Mouse (Mus musculus) left cerebral cortex, postnatal 4 days (tissue): ENCODE measurements around the gene St8sia6. TPM values are rescaled to one million over a fixed set of nuclear protein-coding genes. Genes with fewer than 3 reads are reported as not detected.

Experiments
- DNase-seq: peaks from one replicate; pipeline ENCODE4 v3.0.0-alpha.2; 2022
- intact Hi-C: fragments of 180-260 bp; cut with DNase I; formaldehyde crosslinking; loops from one replicate; pipeline ENCODE4 v1.15.1; 2025
- total RNA-seq, 2 experiments: library from RNA; stranded (reverse); gene quantifications; 2 replicates each; pipeline ENCODE4 v1.2.3; 2021

The St8sia6 gene
- total RNA-seq, 2 experiments from 2014 or later: 0.87 to 0.98 TPM

DNA sequence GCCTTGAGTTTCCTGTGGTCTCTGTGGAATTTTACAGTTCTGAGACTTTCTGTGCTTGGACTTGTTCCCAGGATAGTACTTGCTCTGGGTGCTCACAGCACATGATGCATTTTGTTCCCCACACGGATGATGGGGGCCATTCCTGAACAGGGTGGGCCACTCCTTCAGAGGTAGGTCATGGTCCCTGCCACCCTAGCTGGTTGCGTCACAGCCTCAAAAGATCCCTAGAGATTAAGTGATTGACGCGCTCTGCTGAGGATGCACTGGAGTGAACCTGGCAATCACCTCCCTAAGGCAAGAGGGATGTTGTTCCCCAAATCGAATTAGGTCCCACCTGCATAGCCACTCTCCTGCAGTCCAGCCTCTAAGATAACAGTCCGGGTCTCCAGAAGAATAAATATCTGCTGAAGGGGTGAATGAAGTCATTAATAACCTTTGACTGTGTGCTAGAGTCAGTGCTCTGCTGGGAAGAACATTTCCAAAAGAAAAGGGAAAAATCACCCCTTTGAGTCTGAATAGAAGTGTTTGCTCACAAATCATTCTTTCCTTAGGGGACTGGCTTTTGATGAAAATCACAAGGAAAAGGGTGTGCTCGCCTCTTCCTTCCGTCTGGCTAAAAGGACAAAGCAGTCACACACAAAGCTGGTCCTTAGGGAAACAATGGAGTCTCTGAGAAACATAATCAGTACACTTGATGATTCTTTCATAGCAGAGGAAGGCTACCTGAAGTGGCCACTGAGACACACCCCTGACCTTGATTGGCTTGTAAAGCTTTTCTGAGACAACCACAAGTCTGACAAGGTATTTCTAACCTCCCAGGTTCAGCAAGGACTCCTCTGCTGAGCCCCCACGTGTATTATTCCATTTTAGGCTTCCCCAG lies 26.1 kb downstream of the St8sia6 start:
- no peak for DNase-seq
- intact Hi-C loops: no loop called here

DNA sequence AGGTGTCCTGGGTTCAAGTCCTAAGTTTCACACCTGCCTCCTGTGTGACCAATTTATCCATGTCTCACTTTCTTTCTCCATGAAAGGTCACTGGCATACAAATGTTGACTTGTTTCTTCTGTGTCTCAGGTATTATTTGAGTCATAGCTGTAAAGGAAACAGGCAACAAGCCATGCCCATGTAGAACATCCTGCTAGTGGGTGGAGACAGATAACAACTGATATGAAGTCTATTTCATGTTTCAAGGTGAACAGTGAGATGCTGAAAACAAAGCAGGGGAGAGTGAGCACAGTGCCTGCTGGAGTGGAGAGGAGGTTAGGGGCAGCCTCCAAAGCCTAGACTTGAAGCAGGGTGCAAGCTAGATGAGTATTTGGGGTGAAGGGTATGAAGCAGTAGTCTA lies 33.5 kb downstream of the St8sia6 start:
- intact Hi-C loops: no loop called here
- no peak for DNase-seq

DNA sequence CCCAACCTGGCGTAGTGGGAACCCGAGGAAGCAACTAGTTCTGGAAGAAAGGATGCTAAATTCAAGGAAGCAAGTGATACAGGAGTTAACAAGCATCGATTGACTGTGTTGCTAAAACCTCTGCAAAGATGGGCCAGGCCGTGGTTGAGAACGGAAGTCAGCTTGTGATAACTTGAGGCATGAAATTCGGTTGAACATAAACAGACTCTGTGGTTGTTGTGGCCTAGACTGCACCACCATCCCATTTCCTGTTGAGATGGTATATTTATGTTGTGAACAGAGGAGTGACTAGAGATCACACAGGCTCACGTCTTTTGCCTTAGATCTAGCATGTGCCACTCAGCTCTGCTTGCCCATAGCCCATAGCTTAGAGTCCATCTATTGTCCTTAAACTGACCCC lies 36.5 kb downstream of the St8sia6 start:
- intact Hi-C loops: no loop called here

DNA sequence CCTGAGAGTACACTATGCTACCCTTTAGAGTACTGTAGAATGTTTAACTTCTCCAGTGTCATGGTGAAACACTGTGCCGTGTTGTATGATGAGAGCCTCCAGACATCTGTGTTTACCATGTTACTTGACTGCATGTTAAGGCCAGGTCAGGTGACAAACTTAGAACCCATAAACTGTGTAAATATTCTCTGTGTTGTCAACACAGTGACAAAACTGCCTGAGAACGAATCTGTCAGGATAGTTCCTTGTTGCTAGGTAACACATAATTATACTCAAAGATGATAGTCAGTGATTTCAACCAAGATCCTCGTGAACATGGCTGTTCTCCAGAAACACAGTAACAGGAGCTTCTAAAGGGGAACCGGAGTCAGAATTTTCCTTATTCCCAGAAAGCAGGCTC lies 38.1 kb downstream of the St8sia6 start:
- intact Hi-C loops: no loop called here
- DNase-seq: no peak

More for the DNA sequence above, 36.5 kb downstream of the St8sia6 start:
- no peak for DNase-seq

DNA sequence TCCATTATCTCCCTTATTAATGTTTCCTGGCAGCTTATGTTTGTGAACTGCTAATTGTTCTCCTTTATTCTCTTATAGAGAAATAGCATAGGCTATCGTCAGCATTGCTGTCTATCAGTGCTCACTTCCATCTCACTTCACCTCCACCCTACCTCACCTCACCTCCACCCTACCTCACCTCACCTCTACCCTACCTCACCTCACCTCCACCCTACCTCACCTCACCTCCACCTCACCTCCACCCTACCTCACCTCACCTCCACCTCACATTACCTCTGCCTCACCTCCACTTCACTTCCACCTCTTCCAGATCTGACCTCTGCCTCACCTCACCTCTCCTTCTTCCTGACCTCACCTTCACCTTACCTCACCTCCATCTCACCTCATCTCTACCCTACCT lies 42.2 kb downstream of the St8sia6 start:
- DNase-seq: no peak
- intact Hi-C loops: no loop called here

DNA sequence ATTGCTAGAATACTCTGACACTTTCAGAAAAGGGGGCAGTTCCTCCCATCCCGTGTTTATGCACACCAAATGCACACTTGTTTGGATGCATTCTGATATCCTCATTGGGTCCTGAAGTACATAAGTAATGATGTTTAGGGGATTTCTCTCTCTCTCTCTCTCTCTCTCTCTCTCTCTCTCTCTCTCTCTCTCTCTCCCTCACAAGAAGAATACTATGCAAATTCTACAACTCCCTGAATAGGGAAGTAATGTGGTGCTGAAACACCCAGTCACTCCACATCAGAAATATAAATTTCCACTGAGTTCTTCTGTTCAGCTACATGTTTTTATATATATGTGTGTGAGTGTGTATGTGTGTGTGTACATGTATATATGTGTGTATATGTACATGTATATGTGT lies 43.1 kb downstream of the St8sia6 start:
- intact Hi-C loops: no loop called here
- no peak for DNase-seq

DNA sequence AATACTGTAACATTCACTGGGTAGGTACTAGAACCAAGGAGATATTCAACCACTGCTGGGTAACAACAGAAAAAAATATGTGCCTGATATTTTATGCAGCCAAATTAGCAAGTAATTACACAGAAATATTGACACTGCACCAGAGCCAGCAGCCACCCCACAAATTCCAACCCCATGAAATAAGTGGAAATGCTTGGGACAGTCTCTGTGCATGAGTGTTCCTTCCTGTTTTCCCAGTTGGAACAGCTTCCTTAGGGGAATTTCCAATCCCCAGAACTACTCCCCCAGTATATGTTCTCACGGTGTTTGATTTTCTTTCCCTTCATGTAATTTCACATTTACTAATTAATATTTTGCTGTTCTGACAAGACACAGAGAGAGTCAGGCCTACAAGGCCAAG lies 43.8 kb downstream of the St8sia6 start:
- no peak for DNase-seq
- intact Hi-C loops: no loop called here

DNA sequence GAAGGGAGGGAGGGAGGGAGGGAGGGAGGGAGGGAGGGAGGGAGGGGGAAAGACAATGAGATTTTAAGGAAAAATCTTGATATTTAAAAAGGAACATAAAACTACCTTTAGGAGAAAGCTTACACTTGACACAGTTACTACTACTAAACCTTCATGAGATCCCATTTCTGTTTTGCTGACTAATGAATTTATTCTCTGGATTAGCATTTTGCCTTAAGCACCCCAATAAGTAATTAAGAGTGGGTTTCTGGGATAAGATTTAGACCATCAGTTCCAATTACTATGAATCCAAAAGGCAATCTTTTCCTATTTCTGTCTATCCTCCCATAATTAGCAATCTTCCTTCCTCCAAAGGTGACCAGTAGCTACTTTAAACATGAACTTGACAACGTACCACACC lies 44.7 kb downstream of the St8sia6 start:
- intact Hi-C loops: no loop called here
- DNase-seq: no peak

DNA sequence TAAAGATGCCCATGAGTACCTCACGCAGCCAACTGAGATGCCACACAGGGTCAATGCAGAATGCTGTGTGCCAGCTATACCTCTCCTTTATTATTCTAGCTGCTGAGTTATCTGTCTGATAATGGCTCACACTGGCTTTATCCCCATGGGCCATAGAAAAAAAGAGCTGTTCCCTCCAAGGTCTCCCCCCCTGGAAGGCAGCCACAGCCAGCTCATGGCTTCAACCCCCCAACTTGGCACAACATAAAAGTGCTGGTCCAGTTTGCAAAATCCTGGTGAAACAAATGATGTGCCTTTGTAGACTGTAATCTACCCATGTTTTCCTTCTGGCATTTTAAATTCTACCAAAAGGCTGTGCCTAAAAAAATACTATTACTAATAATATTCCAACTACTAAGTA lies 46.3 kb downstream of the St8sia6 start:
- intact Hi-C loops: no loop called here
- no peak for DNase-seq

DNA sequence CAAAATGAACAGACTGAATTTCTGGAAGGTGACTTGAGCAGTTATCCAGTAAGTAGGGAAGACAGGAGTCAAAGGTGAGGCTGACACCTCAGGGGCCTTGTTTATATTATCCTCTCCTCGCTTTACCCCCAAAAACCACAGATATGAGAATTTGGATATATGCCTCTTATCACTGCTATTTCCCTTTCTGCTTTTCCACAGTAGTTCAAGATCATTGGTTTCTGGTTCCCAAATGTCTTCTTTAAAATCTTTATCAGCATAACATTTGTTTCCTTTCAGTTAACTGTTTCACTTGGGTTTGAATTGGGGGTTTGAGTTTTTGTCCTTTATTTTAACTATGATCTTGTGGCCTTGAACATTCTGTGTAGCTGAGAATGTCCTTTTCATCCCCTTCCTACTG lies 47.8 kb downstream of the St8sia6 start:
- intact Hi-C loops: no loop called here
- DNase-seq: no peak

DNA sequence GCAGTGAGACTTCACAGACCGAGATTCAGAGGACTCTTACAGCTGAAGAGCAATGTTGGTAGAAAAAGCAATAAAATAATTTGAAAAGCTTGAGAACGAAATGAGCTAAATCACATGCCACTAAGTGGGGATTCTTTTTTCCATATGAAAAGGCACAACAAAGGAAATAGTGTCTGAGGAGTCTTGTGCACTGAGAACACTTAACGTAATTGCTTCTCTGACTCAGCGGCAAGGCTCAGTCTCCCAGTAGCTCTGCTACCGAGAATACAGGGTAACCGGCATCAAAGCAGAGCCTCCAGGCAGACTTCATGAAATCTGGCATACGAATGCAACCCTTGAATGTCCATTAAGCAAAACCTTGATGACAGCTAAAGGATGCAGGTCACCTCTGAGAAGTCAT lies 55.2 kb downstream of the St8sia6 start:
- no peak for DNase-seq
- intact Hi-C loops: no loop called here

DNA sequence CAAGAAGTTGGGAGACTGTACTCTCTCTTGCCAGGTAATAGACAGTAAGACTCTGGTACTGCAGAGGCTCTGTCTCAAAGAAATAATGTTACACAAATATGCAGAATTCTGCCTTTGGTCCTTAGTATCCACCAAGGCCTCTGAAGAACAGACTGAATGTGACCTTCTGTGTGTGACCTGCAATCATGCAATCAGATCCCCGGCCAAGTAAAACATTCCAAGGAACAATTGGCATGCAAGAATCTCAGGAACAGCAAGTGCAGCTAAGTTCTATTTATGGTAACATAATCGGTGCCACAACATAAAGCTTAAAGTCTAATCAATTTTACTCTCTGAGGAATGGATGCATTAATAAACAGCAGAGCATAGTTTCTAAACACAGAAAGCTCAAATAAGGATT lies 66.0 kb downstream of the St8sia6 start:
- intact Hi-C loops: no loop called here
- DNase-seq: no peak

DNA sequence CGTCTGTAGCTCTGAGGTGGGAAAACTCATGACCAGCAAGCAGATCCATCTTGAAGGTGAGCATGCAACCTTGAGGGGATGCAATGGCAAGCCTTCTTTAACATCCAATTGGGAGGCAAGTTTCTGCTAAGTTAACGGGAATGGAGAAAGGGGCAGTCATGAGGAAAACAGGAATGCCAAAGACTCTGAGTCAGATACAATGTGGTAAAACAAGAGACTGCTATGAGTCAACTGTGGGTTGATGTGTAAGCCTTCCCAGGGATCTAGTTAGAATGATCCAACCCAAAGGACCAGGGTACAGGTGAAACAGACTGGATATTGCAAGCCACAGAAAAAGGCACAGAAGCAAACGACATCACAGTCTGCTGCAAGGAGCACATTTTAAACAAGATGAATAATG lies 68.3 kb downstream of the St8sia6 start:
- no peak for DNase-seq
- intact Hi-C loops: no loop called here

DNA sequence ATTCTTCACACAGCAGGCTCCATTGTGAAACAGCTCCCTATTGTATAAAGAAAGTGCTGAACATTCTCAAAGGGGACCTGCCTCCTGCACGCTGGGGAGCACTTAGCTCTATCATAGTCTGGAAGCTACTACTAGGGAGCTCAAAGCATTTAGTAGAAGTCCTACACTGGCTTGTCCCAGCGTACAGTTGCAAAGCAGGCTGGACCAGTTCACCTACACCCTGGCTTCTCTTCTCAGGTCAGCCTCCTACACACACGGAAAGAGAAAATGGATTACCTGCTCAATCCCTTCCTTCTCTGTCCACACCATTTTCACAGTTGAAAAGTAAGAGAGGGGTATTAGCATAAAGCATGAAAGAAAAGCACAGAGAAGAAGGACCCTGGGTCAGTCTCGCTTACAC lies 71.6 kb downstream of the St8sia6 start:
- DNase-seq: no peak
- intact Hi-C loops: no loop called here

DNA sequence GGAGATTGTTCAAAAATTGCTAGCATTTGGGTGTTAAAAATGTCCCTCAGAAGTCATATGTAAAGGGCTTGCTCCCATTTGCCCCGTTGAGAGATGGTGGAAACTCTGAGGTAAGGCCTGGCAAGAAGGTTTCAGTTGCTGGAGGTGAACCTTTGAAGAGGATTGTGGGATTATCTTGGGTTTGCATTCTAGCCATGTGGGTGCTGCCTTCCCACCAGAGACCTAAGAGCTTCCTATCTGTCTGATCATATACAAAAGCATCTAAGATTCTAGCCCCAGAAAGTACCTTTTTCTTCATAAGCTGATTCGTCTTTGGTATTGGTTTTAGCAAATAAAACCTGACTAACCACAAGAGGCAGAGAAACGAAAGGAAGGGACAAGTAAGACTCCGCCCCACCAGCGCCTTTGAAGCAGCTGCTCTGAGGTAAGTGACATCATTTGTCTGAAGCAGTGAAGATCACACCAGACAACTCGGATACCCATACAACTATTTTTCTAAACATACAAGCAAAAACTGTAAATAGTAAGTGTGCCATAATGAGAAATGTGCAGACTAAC lies 75.2 kb downstream of the St8sia6 start:
- no peak for DNase-seq
- intact Hi-C loops: no loop called here

DNA sequence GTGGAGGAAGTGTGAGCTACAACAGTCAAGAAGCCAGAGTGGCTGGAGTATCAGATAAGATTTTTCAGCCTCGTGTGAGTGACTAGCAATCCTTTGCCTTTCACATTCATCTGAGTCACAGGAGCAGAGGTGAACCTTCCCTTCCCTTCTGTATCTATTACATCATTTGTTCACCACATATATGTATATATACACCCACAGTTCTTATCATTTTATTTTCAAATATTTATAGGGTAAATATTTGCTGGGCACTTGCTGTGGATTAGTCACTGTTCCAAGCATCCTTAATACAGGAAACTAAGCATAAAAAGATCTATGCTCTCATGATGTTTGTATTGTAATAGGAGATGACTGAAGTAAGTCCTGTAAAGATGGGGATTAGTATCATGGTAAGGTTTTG lies 85.1 kb downstream of the St8sia6 start:
- intact Hi-C loops: no loop called here
- DNase-seq: no peak

DNA sequence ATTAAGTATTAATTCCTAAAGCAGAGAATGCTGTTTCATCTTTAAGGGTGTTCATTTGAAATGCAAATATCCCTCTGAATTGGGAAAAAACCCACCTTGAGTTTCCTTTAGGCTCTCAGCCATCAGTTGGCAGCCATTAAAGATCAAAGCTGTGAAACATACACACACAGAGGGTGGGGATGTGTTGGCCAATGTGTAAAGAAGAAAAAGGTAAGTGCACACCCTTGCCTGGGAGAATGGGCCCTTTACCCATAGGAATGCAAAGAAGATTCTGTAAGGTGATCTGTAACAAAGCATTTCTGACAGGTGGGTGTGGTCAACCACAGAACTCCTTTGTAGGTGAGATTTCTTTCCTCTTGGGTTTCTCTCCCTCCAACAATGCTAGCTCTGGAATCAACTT lies 96.3 kb downstream of the St8sia6 start:
- intact Hi-C loops: no loop called here
- DNase-seq: no peak

DNA sequence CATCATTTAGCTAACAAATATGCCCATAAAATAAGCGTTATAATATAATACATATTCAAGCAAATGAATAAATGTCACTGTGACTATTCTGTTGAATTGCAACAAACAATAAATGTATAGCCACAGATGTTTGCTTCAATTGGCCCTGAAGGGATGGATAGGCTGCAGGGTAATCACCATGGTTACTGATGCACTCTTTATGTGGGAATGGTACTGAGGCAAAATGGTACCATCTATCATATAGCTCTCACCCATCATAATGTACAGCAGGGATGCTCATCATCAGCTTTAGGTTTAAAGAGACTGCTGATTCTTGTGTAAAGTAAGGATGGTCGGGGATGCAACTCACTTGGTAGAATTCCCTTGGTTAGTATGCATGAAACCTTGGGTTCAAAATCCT lies 99.4 kb downstream of the St8sia6 start:
- intact Hi-C loops: no loop called here
- DNase-seq: no peak

DNA sequence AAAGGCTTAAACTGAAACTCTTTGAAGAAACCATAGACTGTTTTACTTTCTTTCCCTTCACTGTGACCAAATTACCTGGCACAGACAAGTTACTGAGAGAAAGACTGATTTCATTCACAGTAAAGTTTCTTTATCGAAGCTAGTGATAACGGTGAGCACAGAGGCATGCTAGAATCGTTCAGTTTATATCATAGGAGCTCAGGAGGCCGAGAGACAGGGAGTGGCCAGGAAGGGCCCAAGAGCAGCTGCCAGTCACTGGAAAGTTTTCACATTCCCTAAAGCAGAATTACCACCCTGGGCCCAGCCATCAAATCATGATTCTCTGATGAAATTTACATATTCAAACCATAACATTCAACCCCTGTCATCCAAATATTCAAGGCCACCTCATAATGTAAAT lies 109.5 kb downstream of the St8sia6 start:
- DNase-seq: no peak
- intact Hi-C loops: no loop called here

DNA sequence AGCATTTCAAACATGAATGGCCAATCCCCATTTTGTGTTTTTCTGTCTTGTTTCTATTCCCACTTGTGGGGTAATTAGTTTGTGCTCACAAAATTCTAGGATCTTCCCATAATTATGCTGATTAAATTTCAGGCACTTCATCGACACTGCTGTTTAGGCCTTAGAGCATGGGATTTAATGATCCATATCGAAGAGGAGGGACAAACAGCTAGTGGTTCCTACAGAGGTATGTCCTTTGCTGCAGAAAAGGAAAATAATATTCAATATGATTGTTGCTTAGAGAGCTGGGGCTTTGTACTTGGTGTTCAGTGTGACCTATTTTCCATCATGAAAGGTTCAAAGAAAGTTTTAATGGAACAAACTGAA lies 110.7 kb downstream of the St8sia6 start:
- DNase-seq: no peak

DNA sequence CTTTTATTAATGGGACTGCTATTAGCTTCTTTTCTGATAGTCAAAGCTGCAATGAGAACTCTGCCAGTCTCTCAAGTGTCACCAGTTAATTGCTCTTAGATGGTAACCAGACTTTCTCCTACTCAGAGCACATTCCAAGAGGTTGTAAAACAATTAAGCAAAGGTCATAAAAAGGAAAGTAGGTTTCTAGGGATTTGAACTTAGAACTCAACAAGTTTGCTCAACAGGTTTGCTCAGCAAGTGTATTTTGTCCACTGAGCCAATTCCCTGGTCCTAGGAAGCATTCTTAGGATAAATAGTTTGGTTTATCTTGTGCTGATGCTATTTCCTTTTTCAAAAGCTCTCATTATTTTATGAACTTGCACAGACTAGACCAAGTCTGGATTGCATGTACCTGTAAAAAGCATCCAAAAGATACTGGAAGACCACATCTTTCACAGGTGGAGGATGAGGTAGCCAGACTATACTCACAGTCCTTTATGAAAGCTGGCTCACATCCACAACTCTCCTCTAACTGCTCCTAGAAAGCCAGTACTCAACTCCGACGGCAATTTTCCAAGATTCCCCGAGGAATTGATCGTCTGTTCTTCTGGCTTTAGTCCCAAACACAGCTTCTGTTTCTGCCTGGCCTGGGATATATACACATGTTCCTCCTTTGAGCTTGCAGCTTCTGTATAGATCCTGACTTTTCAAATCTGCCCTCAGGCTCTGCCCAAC lies 111.2 kb downstream of the St8sia6 start:
- intact Hi-C loops: no loop called here
- peak; percentile 70 for DNase-seq

More for the DNA sequence above, 110.7 kb downstream of the St8sia6 start:
- intact Hi-C loops: no loop called here

DNA sequence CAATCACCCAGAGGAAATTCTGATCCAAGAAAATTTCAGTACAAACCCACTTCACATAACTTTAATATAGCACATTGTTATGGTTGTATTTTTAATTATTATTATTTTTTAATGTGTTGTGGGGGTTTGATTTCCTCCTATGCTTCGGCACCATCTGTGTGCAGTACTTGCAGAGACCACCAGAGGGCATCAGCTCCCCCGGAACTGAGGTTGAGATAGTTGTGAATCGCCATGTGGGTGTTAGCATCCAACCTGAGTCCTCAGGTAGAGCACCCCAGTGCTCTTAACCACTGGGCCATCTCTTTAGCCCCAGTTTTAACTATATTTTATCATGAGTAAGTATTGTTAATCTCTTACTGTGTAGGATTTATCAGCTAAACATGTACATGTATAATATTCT lies 120.9 kb downstream of the St8sia6 start:
- intact Hi-C loops: no loop called here

More for the DNA sequence above, 120.9 kb downstream of the St8sia6 start:
- peak; percentile 10 for DNase-seq
